Mouse (Mus musculus) T-cell, adult 2 months (primary cell): ENCODE data around the gene 1700056E22Rik.

ENCODE experiments used
- DNase-seq: peaks from one replicate; pipeline ENCODE4 v3.0.0; 2022; ENCODE audit warnings: low spot score

The 1700056E22Rik gene

GRCm38 (mm10) chr1:184034011-184034557, at the start of gene 1700056E22Rik:
Gene 1700056E22Rik, minus strand, starts transcription at chr1:184034301.
- peak; percentile 100 for DNase-seq

GRCm38 (mm10) chr1:184083166-184083565, 49.1 kb upstream of the 1700056E22Rik start:
- DNase-seq = no peak

GRCm38 (mm10) chr1:184082661-184083060, 48.6 kb upstream of the 1700056E22Rik start:
- DNase-seq = no peak

- no peak for DNase-seq
These were observed 45.2 kb upstream of the 1700056E22Rik start for GRCm38 (mm10) chr1:184079304-184079703.

- DNase-seq = no peak
These were observed 42.7 kb upstream of the 1700056E22Rik start for GRCm38 (mm10) chr1:184076756-184077155.

- DNase-seq = no peak
These were observed 42.0 kb upstream of the 1700056E22Rik start for GRCm38 (mm10) chr1:184076065-184076464.

GRCm38 (mm10) chr1:184068971-184069370, 34.9 kb upstream of the 1700056E22Rik start:
- DNase-seq = peak; percentile 65

- DNase-seq = no peak
These were observed 33.8 kb upstream of the 1700056E22Rik start for GRCm38 (mm10) chr1:184067704-184068558.

- DNase-seq = peak; percentile 65
These were observed 32.6 kb upstream of the 1700056E22Rik start for GRCm38 (mm10) chr1:184066460-184067287.

GRCm38 (mm10) chr1:184065589-184066361, 31.7 kb upstream of the 1700056E22Rik start:
- DNase-seq = peak; percentile 67

- peak; percentile 83 for DNase-seq
These were observed 30.2 kb upstream of the 1700056E22Rik start for GRCm38 (mm10) chr1:184064306-184064705.

GRCm38 (mm10) chr1:184061901-184062300, 27.8 kb upstream of the 1700056E22Rik start:
- no peak for DNase-seq

- no peak for DNase-seq
These were observed 27.0 kb upstream of the 1700056E22Rik start for GRCm38 (mm10) chr1:184060828-184061734.

- no peak for DNase-seq
These were observed 26.3 kb upstream of the 1700056E22Rik start for GRCm38 (mm10) chr1:184060381-184060780.

- no peak for DNase-seq
These were observed 25.7 kb upstream of the 1700056E22Rik start for GRCm38 (mm10) chr1:184059814-184060213.

GRCm38 (mm10) chr1:184058206-184058605, 24.1 kb upstream of the 1700056E22Rik start:
- DNase-seq = no peak

GRCm38 (mm10) chr1:184054176-184054575, 20.1 kb upstream of the 1700056E22Rik start:
- no peak for DNase-seq

- no peak for DNase-seq
These were observed 19.6 kb upstream of the 1700056E22Rik start for GRCm38 (mm10) chr1:184053711-184054110.

- DNase-seq = no peak
These were observed 19.0 kb upstream of the 1700056E22Rik start for GRCm38 (mm10) chr1:184053141-184053540.

- DNase-seq = peak; percentile 57
These were observed 18.2 kb upstream of the 1700056E22Rik start for GRCm38 (mm10) chr1:184052331-184052730.

GRCm38 (mm10) chr1:184051824-184052223, 17.7 kb upstream of the 1700056E22Rik start:
- no peak for DNase-seq
